Mouse (Mus musculus) heart, embryonic 11.5 days (tissue): Measurements from ENCODE around the gene Tcf21. TPM values are rescaled to one million over a fixed set of nuclear protein-coding genes. Genes with fewer than 3 reads are reported as not detected.

Experiments
- ATAC-seq: fragments of 200-750 bp; cut with Nextera tagmentation; replicated peaks from 2 replicates; pipeline ENCODE4 v1.8.0; 2017; ENCODE audit warnings: moderate library complexity; ENCODE audit not compliant: insufficient number of reproducible peaks, low FRiP score, low TSS enrichment
- H3K27ac ChIP-seq: fragments of 300-500 bp; sonication (generic); 2 replicates; pipeline ENCODE4 v1.5.1; 2014; ENCODE audit warnings: mild to moderate bottlenecking, low read depth, low read length
- H3K27me3 ChIP-seq: fragments of 300-500 bp; sonication (generic); 2 replicates; pipeline ENCODE4 v1.6.1; 2014; ENCODE audit warnings: mild to moderate bottlenecking, low read length, mixed read lengths; ENCODE audit not compliant: control insufficient read depth, insufficient read depth
- H3K36me3 ChIP-seq: fragments of 300-500 bp; sonication (generic); 2 replicates; pipeline ENCODE4 v1.6.1; 2014; ENCODE audit warnings: mild to moderate bottlenecking, low read length, moderate library complexity, mixed read lengths; ENCODE audit not compliant: control insufficient read depth, insufficient read depth
- H3K4me1 ChIP-seq: fragments of 300-500 bp; sonication (generic); 2 replicates; pipeline ENCODE4 v1.6.1; 2014; ENCODE audit warnings: low read length; ENCODE audit not compliant: control insufficient read depth, insufficient read depth
- H3K4me2 ChIP-seq: fragments of 300-500 bp; sonication (generic); 2 replicates; pipeline ENCODE4 v1.6.1; 2014; ENCODE audit warnings: mild to moderate bottlenecking, moderate library complexity
- H3K4me3 ChIP-seq: fragments of 300-500 bp; sonication (generic); 2 replicates; pipeline ENCODE4 v1.5.1; 2014; ENCODE audit warnings: low read depth, low read length
- H3K9ac ChIP-seq: fragments of 300-500 bp; sonication (generic); 2 replicates; pipeline ENCODE4 v1.6.1; 2014; ENCODE audit warnings: mild to moderate bottlenecking, low read depth, low read length, moderate library complexity
- H3K9me3 ChIP-seq: fragments of 300-500 bp; sonication (generic); replicated peaks from 2 replicates; pipeline ENCODE4 v1.6.1; 2016; ENCODE audit warnings: low read length; ENCODE audit not compliant: control insufficient read depth
- WGBS: fragments of 180-500 bp; shearing (Covaris S2); extraction: QIAGEN DNeasy Blood & Tissue Kit; methylation state at CpG from one replicate; pipeline ENCODE4 v1.1.7; 2014; ENCODE audit not compliant: insufficient replicate concordance; 5-methylcytosine and 5-hydroxymethylcytosine counted together
- polyA plus RNA-seq: library from polyadenylated mRNA; unstranded; fragments of >200 nt; fragmentation: Nextera tagmentation; extraction: Ambion mirVana; gene quantifications from 2 replicates; pipeline ENCODE4 v1.2.1, GENCODE M21; 2014

Tcf21 gene
- polyA plus RNA-seq, 1 experiment from 2014 or later = 84.8 TPM

DNA sequence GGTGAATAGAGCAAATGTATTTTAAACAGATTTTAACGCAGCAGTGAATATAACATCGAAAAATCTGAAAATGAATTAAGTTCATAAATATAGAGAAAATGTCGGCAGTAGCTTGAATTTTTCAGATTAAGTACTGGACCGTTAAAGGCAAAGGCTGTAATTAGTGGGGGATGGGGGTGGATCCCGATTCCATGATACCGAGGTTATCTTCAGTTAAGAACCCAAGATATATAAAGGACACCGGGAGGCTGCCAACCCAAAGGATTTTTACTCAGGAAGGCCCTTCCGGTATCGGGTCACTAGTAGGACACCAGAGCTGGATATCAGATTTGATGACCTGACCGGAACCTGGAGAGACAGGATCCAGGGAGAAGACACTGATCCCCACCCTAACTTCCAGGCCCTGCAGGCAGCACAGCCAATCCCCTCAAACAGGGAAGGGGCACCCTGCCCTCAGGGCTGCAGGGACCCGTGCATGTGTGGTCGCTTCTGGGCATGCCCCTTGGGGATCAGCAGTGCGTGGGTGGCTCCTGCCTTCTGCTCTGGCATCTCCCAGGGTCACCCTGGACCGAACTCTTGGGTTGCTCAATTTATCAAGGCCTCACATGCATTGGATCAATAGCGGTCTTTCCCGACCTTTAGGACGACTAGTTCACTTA is 22.9 kb upstream of the Tcf21 start:
- H3K9me3 ChIP-seq = no peaks in the 10 kb centered on the region
- peak overlapping the region; percentile 70 for H3K4me2 ChIP-seq
- H3K36me3 ChIP-seq = no peaks in the 10 kb centered on the region
- peak overlapping the region; percentile 38 for H3K4me3 ChIP-seq
- WGBS = 5% methylated on average over 17 of the region's 17 CpGs
- H3K27me3 ChIP-seq = 0 out of 2 replicates have a peak, but pooled peaks cover 2% of the 10 kb centered on the region
- no peak for ATAC-seq
- peaks cover 3% of the 10 kb centered on the region; the same call in 1 of the 2 replicates for H3K4me1 ChIP-seq
- 0 out of 2 replicates have a peak overlapping the region, but pooled peaks have one; percentile 6 for H3K9ac ChIP-seq
- H3K27ac ChIP-seq = no peak overlapping the region

DNA sequence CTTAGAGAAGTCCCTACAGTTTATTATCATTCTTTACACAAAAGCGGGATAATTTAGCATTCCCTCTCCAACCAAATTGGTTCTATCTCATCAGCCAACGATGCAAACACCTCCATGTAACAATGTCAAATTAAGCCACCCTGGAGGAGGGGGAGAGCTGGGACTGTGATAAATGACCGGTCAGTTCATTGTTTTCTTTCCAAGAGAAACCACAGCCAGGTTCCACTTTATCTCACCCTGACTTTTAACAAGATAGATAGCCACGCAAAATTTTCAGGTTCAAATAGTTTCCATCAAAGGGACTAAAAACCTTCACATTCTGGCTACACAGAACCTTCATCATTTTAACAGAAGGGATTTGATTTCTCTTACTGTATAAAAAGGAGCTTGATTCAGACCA is 22.1 kb upstream of the Tcf21 start:
- no peak overlapping the region for H3K27ac ChIP-seq
- no peak overlapping the region for H3K4me3 ChIP-seq

DNA sequence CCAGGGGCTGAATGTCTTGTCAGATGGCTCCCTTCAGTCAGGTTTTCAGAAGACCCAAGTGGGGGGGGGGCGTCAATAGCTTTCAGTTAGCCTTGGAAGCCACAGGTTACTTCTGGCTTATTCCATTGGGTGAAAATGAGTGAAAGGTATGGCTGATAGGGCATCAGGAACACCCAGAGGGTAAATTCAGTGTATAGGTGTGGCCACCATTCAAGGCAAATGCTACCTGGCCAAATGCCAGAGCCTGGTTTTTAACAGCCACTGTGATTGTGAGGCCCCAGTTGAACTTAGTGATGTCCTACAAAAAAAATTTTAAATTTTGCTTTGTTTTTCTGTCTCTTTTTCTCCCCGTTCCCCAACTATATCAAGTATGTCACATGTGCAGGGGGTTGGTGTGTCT is 6.3 kb upstream of the Tcf21 start:
- Histone ChIP-seq H3K27ac (no peak overlapping the region), H3K4me1 (no peaks in the 10 kb centered on the region), H3K27me3 (peaks cover 4% of the 10 kb centered on the region), H3K9ac (no peak overlapping the region), H3K4me2 (no peak overlapping the region), H3K9me3 (no peaks in the 10 kb centered on the region), H3K36me3 (no peaks in the 10 kb centered on the region), H3K4me3 (no peak overlapping the region)
- ATAC-seq = no peak
- WGBS = 82% methylated on average over 2 of the region's 2 CpGs

More for the DNA sequence above, 22.1 kb upstream of the Tcf21 start:
- Histone ChIP-seq H3K4me2 (no peak overlapping the region), H3K27me3 (0 out of 2 replicates have a peak, but pooled peaks cover 2% of the 10 kb centered on the region), H3K4me1 (peaks cover 3% of the 10 kb centered on the region; the same call in 1 of the 2 replicates), H3K9me3 (no peaks in the 10 kb centered on the region), H3K36me3 (no peaks in the 10 kb centered on the region), H3K9ac (no peak overlapping the region)
- WGBS = 12% methylated on average over 4 of the region's 4 CpGs
- no peak for ATAC-seq

DNA sequence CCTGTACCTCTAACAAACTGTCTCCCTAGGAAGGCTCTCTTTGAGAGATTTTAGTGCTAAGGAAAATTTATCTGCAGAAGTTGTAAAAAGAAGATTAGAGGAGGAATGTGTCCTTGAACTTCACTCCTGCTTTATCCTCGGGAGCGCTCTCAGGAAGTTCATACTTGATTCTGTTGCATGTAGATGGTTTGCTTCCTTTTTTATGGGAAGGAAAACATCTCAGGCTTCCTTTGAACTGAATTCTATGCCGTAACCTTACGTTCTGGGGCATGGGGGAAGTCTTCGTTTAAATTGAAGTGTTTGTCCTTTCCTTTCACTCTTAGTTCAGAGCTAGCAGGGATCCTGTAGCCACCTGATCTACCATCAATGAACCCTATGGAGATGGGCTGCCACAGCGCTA is 2.9 kb upstream of the Tcf21 start:
- H3K27me3 ChIP-seq = peaks cover 21% of the 10 kb centered on the region

DNA sequence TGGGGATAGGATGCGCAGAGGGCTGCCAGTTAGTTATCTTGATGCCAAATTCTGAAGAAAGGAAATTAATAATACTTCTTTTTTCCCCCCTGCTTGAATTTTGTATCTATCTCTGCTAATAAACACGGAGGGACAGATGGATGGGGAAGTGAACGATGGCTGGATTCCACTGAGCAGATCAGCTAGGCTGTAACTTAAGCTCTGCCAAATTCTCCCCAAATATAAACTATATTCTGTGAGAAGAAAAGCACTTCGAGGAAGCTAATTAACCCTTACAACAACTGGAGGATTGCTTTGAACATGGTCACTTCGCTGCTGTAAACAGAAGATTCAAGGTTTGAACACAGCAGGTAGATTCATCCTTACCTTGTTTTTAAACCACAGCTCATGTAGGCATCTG is 2.5 kb upstream of the Tcf21 start:
- H3K4me1 ChIP-seq = 0 out of 2 replicates have a peak, but pooled peaks cover 7% of the 10 kb centered on the region
- no peak overlapping the region for H3K9ac ChIP-seq
- no peak overlapping the region for H3K4me2 ChIP-seq
- no peaks in the 10 kb centered on the region for H3K36me3 ChIP-seq
- H3K4me3 ChIP-seq = no peak overlapping the region
- peaks cover 25% of the 10 kb centered on the region for H3K27me3 ChIP-seq
- H3K27ac ChIP-seq = no peak overlapping the region
- ATAC-seq = no peak
- WGBS = 25% methylated on average over 5 of the region's 5 CpGs
- no peaks in the 10 kb centered on the region for H3K9me3 ChIP-seq

More for the DNA sequence above, 2.9 kb upstream of the Tcf21 start:
- H3K4me1 ChIP-seq = 0 out of 2 replicates have a peak, but pooled peaks cover 7% of the 10 kb centered on the region
- WGBS = 22% methylated on average over 6 of the region's 6 CpGs
- no peaks in the 10 kb centered on the region for H3K36me3 ChIP-seq
- H3K27ac ChIP-seq = no peak overlapping the region
- no peak overlapping the region for H3K4me2 ChIP-seq
- no peak for ATAC-seq
- H3K9me3 ChIP-seq = no peaks in the 10 kb centered on the region
- no peak overlapping the region for H3K9ac ChIP-seq
- H3K4me3 ChIP-seq = no peak overlapping the region

DNA sequence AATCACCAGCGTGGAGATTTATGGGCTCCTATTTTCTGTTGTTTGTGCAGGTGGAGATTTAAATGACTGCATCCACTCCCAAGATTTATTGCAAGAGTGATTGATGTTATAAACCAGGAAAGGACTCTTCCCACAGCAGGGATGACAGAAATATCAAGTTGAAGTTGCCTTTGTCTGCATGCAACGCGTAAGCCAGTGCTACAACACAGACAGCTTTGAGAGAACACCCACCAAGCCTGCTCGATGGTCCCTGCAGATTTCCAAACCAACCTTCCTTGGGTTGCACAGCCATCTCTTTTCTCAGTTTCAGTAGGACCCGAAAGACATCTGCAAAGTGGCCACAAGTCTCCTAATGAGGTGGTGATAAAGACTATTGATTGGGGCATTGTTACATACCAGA is 1.7 kb upstream of the Tcf21 start:
- no peak overlapping the region for H3K27ac ChIP-seq
- no peak overlapping the region for H3K4me2 ChIP-seq
- peaks cover 27% of the 10 kb centered on the region for H3K27me3 ChIP-seq
- H3K36me3 ChIP-seq = no peaks in the 10 kb centered on the region
- 0 out of 2 replicates have a peak, but pooled peaks cover 7% of the 10 kb centered on the region for H3K4me1 ChIP-seq
- H3K9ac ChIP-seq = no peak overlapping the region
- no peak overlapping the region for H3K4me3 ChIP-seq
- WGBS = 18% methylated on average over 5 of the region's 5 CpGs
- no peaks in the 10 kb centered on the region for H3K9me3 ChIP-seq
- no peak for ATAC-seq

DNA sequence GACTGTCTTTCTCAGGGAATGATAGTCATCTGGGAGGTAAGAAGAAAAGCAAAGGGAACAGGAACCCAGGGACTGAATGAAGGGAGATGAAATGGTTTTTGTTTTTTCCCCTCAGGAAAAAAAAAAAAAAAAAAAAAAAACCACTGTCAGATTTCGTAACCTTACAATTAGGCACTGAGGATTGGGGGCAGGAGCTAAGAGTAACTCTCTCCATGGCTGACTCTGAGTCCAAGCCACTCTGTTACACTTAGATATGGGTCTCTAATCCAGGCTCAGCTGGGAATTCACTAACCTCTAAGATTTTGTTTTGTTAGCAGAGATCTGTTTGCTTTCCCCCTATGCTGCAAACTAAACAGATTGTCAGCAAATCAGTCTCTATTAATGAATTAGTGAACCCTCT is 1.3 kb upstream of the Tcf21 start:
- H3K4me2 ChIP-seq = no peak overlapping the region
- H3K27me3 ChIP-seq = peaks cover 27% of the 10 kb centered on the region
- no peak overlapping the region for H3K27ac ChIP-seq
- ATAC-seq = no peak
- H3K9me3 ChIP-seq = no peaks in the 10 kb centered on the region
- H3K4me1 ChIP-seq = peaks cover 7% of the 10 kb centered on the region; the same call in 1 of the 2 replicates
- WGBS = 38% methylated on average over 1 of the region's 1 CpGs
- H3K4me3 ChIP-seq = no peak overlapping the region
- H3K36me3 ChIP-seq = no peaks in the 10 kb centered on the region
- no peak overlapping the region for H3K9ac ChIP-seq

DNA sequence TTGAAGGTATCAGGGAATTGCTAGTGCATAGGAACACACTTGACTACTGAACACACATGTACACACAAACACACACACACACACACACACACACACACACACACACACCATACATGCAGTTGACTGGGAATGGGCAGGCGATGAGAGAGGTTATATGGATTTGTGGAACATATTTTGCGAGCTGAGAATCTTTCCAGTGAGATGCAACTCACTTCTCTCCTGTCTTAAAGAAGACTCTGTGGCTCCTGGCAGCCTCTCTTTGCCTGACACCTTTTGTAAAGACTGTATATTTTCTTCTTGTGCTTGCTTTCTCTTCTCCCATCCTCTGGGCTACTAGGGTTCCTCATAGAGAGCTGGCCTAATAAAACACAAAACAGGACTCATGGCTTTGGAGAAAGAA is 867 bp upstream of the Tcf21 start:
- peaks cover 10% of the 10 kb centered on the region; the same call in 1 of the 2 replicates for H3K4me1 ChIP-seq
- H3K4me3 ChIP-seq = no peak overlapping the region
- ATAC-seq = no peak
- no peaks in the 10 kb centered on the region for H3K36me3 ChIP-seq
- 51% methylated on average over 2 of the region's 2 CpGs for WGBS
- peaks cover 29% of the 10 kb centered on the region for H3K27me3 ChIP-seq
- H3K9me3 ChIP-seq = no peaks in the 10 kb centered on the region
- H3K27ac ChIP-seq = no peak overlapping the region
- H3K4me2 ChIP-seq = no peak overlapping the region
- H3K9ac ChIP-seq = no peak overlapping the region
